Mouse (Mus musculus) thymus, postnatal 36 days (tissue): ENCODE measurements at regions not wholly inside any gene's neighbourhood (a gene's known extent, or its start where the extent isn't known, plus 50 kb on each side); places are given as distances from the start of the nearest gene placed in this dataset.
"Not testable (repeated sequence)": the region's sequence is repeated elsewhere in the genome, so short reads cannot be mapped to it uniquely, and the experiment has no call there.

ENCODE experiments used
- DNase-seq, 2 experiments: peaks; one replicate each; pipeline ENCODE4 v3.0.0; 2022; ENCODE audit warnings: mixed read lengths in 2 of 2

GRCm38 (mm10) chr12:69485652-69486651 is 96.9 kb downstream of the Vcpkmt start:
- DNase-seq, result peak; percentile 44 to 60

DNA sequence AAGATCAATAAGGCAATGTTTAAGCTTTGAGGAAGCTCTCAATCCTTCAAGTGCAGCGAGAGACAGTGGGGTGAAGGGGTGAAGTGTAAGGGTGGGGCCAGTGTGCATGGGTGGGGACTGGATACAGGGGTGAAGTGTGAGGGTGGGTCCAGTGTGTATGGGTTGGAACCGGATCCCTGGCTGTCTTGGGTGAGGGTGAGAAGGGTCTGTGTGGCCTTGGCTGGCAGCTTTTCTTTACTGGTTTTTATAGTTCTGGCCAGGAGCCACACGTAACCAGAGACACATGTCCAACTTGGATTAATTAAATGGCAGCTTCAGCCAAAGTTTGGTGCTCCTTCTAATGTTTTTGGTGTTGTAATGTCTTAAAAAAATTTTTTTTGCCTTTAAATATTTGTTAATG is 101.4 kb downstream of the Vcpkmt start:
- no peak for DNase-seq

GRCm38 (mm10) chr12:69476631-69477091 is 104.4 kb upstream of the Gm9887 start:
- DNase-seq, result peak; percentile 53 to 70

DNA sequence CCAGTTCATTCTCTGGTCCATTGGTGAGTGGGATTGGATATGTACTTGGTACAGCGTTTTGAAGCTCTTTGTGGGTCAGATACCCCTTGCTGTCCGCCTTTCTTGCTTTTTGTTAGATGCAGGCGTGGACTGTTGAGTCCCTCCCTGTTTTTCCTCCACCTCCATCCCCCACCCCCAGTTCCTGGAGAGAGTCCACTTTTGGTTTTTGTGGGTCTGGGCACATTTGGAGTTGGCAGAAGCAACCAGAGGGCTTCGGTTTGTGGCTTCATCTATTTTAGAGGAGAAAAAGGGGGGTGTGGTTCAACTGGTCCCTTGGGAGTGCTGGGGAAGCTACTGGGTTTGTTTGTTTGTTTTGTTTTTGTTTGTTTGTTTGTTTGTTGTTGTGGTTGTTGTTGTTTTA is 103.9 kb upstream of the Gm9887 start:
- DNase-seq, result no peak

DNA sequence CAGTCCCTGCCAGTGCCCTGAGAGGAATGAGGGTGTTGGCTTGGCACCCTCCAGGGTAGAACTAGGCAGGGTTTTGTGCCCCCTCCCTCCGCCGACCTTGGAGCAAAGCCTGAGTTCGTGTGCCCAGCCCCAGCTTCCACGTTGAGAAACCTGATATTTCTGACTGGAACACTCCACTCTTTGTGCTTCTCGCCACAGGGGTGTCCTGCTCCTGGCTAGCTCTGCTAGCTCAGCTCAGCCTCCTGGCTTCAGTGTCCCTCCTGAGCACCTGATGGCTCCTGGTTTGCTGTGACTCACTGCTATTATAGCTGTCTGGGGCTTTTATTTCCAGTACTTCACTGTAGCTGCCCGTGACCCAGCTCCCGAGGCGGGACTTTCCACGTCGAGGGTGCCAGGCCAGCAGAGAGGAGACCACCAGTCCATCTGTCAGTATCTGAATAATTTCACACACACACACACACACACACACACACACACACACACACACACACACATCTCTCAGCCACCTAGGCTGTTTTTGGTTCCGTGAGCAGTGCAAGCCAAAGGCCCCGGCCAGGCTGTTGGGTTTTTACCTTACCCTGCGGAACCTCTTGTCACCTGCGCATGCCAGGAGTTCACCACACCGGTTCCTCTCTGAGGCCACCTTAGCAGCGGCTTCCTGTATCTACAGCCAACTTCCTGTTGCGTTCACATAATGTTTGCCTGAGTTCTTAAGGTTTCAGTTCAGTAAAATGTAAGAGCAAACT is 102.8 kb upstream of the Gm9887 start:
- DNase-seq, result peak; percentile 65 to 78

DNA sequence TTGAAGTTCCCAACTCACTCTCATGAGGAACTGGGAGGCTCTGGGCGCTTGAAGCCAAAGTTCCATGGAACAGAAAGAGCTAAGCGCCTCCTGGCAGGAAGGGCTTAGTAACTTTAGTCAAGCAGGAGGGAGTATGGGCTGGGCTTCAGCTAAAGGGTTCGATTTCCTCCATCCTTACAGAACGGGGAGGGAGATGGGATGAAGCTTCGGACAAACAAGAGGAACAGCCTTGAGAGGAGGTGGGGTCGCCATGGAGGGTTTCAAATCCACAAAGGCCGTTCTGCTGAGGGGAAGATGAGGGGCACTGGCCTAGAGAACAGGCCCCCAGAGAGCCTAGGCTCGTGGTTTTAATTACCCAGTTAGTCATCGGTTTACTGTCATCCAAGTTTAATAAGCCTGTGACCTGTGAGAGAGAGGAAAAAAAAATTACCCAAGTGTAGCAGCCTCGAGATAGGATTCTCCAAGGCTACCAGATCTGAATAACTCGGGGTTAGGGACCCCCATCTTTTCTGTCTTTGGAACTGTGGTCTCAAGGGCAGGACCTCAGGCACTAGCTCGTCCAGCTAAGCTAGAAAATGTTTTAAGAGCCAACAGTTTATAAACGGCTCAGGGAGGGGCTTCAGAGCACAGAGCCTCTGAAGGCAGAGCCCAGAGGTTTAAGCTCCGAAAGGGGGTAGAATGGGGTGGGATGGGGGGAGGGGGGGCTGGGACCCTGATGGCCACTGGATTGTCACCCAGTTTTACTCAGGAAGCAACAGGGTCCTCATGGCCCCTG is 102.1 kb upstream of the Gm9887 start:
- no peak for DNase-seq

GRCm38 (mm10) chr12:69473379-69474057 is 101.3 kb upstream of the Gm9887 start:
- DNase-seq, result no peak

- no peak for DNase-seq
Measured at GRCm38 (mm10) chr12:69472912-69473311, 100.7 kb upstream of the Gm9887 start.

DNA sequence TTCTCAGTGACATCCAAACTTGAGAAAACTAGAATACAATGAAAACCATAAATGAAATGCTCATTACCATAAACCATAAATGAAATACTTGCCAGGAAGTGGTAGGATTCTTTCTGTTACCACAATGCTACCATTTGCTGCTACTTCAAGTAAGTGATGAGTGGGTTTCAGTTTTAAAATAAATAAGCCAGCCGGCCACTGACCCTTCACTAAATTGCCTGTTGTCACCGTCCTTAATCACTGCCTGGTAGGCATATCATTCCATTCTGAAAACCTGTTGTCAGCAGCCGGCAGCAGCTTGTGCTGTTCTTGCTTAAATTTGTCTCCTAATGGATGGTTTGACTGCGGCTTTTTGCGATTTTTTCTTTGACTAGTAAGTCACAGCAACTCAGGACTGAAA is 99.6 kb upstream of the Gm9887 start:
- no peak for DNase-seq

- no peak for DNase-seq
Measured at GRCm38 (mm10) chr12:69469004-69469403, 96.7 kb upstream of the Gm9887 start.

DNA sequence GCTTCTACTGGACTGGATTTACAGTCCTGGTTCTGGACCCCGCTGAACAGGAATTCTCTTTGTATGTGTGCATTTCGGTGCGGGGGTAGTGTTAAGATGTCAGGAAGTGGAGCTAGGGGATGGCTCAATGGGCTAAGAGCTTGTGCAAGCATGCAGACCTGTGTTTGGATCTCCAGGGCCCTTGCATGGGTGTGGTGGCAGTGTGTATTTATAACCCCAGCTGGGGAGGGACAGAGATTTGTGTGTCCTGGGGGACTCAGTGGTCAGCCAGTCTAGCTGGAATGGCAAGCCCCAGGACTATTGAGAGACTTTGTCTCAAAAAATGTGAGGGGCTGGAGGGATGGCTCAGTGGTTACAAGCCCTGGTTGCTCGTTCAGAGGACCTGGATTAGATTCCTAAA is 95.1 kb upstream of the Gm9887 start:
- no peak for DNase-seq

DNA sequence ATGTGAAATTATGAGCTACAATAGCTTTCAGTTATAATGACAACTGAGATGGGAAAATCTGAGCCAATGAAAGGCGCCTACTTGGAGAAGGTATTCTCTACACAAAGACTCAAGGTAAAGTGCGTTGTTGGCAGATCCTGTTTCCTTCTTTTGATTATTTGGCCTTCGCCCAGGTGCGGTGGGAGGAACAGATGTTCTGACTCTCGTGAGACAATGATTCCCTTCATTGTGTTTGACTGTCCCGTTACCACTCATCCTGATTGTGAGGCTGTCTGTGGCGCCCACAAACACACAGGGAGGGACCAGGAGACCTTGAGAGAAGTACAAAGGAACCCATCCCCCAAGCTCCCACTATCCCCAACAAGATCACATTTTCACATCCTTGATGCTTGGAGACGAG is 92.6 kb upstream of the Gm9887 start:
- no peak for DNase-seq

- DNase-seq, result not testable (repeated sequence)
Measured at GRCm38 (mm10) chr12:69463327-69463726, 91.1 kb upstream of the Gm9887 start.

GRCm38 (mm10) chr12:69461888-69462840 is 89.9 kb upstream of the Gm9887 start:
- DNase-seq, result peak; percentile 77 to 86

GRCm38 (mm10) chr12:69460552-69461079 is 88.4 kb upstream of the Gm9887 start:
- no peak for DNase-seq

DNA sequence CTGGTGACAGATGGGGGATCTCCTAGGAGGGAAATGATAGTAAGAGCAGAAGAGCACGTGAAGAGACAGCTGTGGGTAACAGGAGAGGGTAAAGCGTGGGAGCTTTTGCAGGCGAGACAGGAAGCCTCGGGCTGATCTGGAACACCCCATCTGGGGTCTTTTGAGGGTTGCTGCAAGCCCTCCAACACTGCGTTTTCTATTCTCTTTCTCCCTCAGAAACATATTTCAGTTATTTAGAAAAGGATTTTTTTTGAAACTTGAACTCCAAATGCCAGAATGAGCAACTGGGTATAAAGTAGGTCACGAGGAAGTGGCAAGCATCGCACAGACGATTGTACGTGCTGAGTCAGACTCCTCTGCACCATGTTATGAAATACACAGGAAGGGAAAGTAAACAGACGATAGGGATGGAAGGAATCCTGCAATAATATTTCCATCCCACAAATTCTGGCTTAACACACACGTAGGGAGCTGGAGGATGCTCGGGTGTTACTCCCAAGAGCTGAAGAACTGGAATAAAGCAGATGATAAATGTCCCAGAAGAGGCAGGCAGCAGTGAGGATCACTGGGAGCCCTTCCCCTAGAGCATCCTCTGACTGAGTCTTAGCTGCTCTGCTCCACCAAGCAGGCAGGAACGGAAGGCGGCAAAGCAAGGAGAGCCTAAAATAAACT is 86.0 kb upstream of the Gm9887 start:
- peak; percentile 65 to 72 for DNase-seq

GRCm38 (mm10) chr12:69456746-69457145 is 84.5 kb upstream of the Gm9887 start:
- DNase-seq, result no peak

GRCm38 (mm10) chr12:69456116-69456515 is 83.9 kb upstream of the Gm9887 start:
- no peak for DNase-seq

GRCm38 (mm10) chr12:69455566-69455965 is 83.3 kb upstream of the Gm9887 start:
- DNase-seq, result no peak

- DNase-seq, result no peak
Measured at GRCm38 (mm10) chr12:69453544-69453943, 81.3 kb upstream of the Gm9887 start.
